9 mouse cellular contexts compared by ENCODE assay signal in genomic region chr10:78168792-78169191, GRCm38 (mm10). TPM values are rescaled to one million over a fixed set of nuclear protein-coding genes. Genes with fewer than 3 reads are reported as not detected.
A peak's percentile ranks its signal among the peaks of the same experiment; 100 is the strongest.
DNase-seq lines count a peak whose midpoint lies in the region; ATAC-seq and TF ChIP-seq lines count a peak whose summit lies in the region.
"Had no signal": no experiment of that assay in that cellular context is flagged by ENCODE, and none has a peak within 500 bp of the region (broad histone marks: within the 10 kb centered on the region; RNA-seq: fewer than 3 reads in every experiment).

No protein-coding gene starts in this region.

- peaks cover 4% of the 10 kb centered on the region; the same call in 1 of the 2 replicates for H3K79me2 ChIP-seq in liver, adult 2 months (ENCODE audit: control insufficient read depth, insufficient read depth, low read length)
- no peaks in the 10 kb centered on the region for H3K79me2 ChIP-seq in myocyte (ENCODE audit: control insufficient read depth, insufficient read depth)

- peaks cover 4% of the 10 kb centered on the region; the same call in 1 of the 2 replicates for H3K36me3 ChIP-seq in liver, adult 2 months (ENCODE audit: control insufficient read depth, insufficient read depth, low read length)
- H3K36me3 ChIP-seq in embryonic facial prominence, embryonic 14.5 days (ENCODE audit: control insufficient read depth, insufficient read depth, low read length), result peaks cover 69% of the 10 kb centered on the region
- H3K36me3 ChIP-seq in myocyte (ENCODE audit: control insufficient read depth, insufficient read depth), result peaks cover 15% of the 10 kb centered on the region

- H3ac ChIP-seq in myocyte (ENCODE audit: control insufficient read depth, insufficient read length), result peak overlapping the region; percentile 65

- H3K9ac ChIP-seq in liver, adult 2 months (ENCODE audit: low read depth, low read length), result peak overlapping the region; percentile 88
- H3K9ac ChIP-seq in embryonic facial prominence, embryonic 14.5 days (ENCODE audit: low read depth, low read length), result peak overlapping the region; percentile 78

- no peak for TF ChIP-seq POLR2A in liver, adult 2 months (IDR thresholded peaks at IDR 0.05; ENCODE audit: extremely low read depth, insufficient read depth, low read length)
- TF ChIP-seq POLR2A in myocyte (IDR thresholded peaks at IDR 0.05; ENCODE audit: insufficient read length, low read depth), result no peak

- peak overlapping the region; percentile 83 for H3K4me2 ChIP-seq in embryonic facial prominence, embryonic 14.5 days (ENCODE audit: low read depth, low read length)
- peak overlapping the region; percentile 85 for H3K4me2 ChIP-seq in myocyte (ENCODE audit: low read depth)

- TF ChIP-seq CTCF in liver, adult 2 months (IDR thresholded peaks at IDR 0.05; ENCODE audit: low read depth, low read length), result no peak

- ATAC-seq in embryonic facial prominence, embryonic 14.5 days (ENCODE audit: low read depth), result no peak
- ATAC-seq in megakaryocyte-erythroid progenitor cell, adult 5-6 weeks (replicated peaks; ENCODE audit: low FRiP score, low TSS enrichment, poor library complexity, severe bottlenecking), result no peak

- H3K27me3 ChIP-seq in liver, adult 2 months (ENCODE audit: control insufficient read depth, insufficient read depth, low read length), result no peaks in the 10 kb centered on the region
- H3K27me3 ChIP-seq in embryonic facial prominence, embryonic 14.5 days (replicated peaks; ENCODE audit: control insufficient read depth, insufficient read depth, low read length), result no peaks in the 10 kb centered on the region
- no peaks in the 10 kb centered on the region for H3K27me3 ChIP-seq in myocyte (ENCODE audit: control insufficient read depth, insufficient read depth, insufficient read length)

- peaks cover 17% of the 10 kb centered on the region for H3K4me1 ChIP-seq in liver, adult 2 months (ENCODE audit: control insufficient read depth, insufficient read depth, low read length)
- peaks cover 8% of the 10 kb centered on the region for H3K4me1 ChIP-seq in embryonic facial prominence, embryonic 14.5 days (ENCODE audit: control insufficient read depth, insufficient read depth, low read length)

- H3K4me3 ChIP-seq in liver, adult 2 months (ENCODE audit: insufficient read depth, low read depth, low read length), result peak overlapping the region; percentile 82
- peak overlapping the region; percentile 76 for H3K4me3 ChIP-seq in embryonic facial prominence, embryonic 14.5 days (ENCODE audit: low read depth, low read length)
- peak overlapping the region; percentile 32 for H3K4me3 ChIP-seq in myocyte

- peak overlapping the region; percentile 81 for H3K27ac ChIP-seq in liver, adult 2 months (replicated peaks; ENCODE audit: insufficient read depth, low read depth, low read length)
- no peak overlapping the region for H3K27ac ChIP-seq in embryonic facial prominence, embryonic 14.5 days (replicated peaks; ENCODE audit: low read depth, low read length)

- DNase-seq in liver, adult 2 months (ENCODE audit: extremely low read depth, low read depth, low spot score), result no peak
- no peak for DNase-seq in liver
- DNase-seq in embryonic facial prominence, embryonic 14.5 days (ENCODE audit: low spot score), result no peak
- DNase-seq in induced T-regulatory cell, adult 2 months (ENCODE audit: low read depth), result peak; percentile 22
- no peak for DNase-seq in layer of hippocampus, postnatal 36 days
- no peak for DNase-seq in lung, adult 18-20 months
- DNase-seq: adrenal gland, postnatal 14 days had no signal

- 40% methylated on average over 11 of the region's 11 CpGs for WGBS in liver, adult 2 months
- 86% methylated on average over 11 of the region's 11 CpGs for WGBS in embryonic facial prominence, embryonic 14.5 days

- no peaks in the 10 kb centered on the region for H3K9me3 ChIP-seq in embryonic facial prominence, embryonic 14.5 days (ENCODE audit: control insufficient read depth, low read length)

TF ChIP-seq in myocyte, 11 proteins besides CTCF, POLR2A, EP300 and RAD21:
- TF ChIP-seq CEBPB (IDR thresholded peaks at IDR 0.05; ENCODE audit: insufficient read depth, poor library complexity, severe bottlenecking) (no peak), POLR2AphosphoS2 (IDR thresholded peaks at IDR 0.05; ENCODE audit: insufficient read length, low read depth) (no peak), TCF12 (IDR thresholded peaks at IDR 0.05; ENCODE audit: insufficient read depth, poor library complexity, severe bottlenecking) (no peak), SRF (IDR thresholded peaks at IDR 0.05; ENCODE audit: control insufficient read depth, insufficient read length, low read depth) (no peak), MAX (IDR thresholded peaks at IDR 0.05; ENCODE audit: low read depth) (no peak), REST (IDR thresholded peaks at IDR 0.05; ENCODE audit: insufficient read depth, insufficient read length) (no peak), MYOG (IDR thresholded peaks at IDR 0.05; ENCODE audit: control insufficient read depth in 1 of 3, insufficient read depth in 1 of 3, insufficient read length in 2 of 3, low read depth in 2 of 3) (no peak), MYOD1 (IDR thresholded peaks at IDR 0.05; ENCODE audit: control insufficient read depth in 1 of 3, insufficient read length in 2 of 3, low read depth in 2 of 3) (no peak), E2F4 (IDR thresholded peaks at IDR 0.05; ENCODE audit: insufficient read depth) (no peak), USF1 (IDR thresholded peaks at IDR 0.05; ENCODE audit: low read depth) (no peak), TCF3 (IDR thresholded peaks at IDR 0.05; ENCODE audit: insufficient read length, low read depth) (no peak)

RNA-seq across cellular contexts. Expression of gene D10Jhu81e, which starts 0.8 kb away (rescaled TPM):
- 143 and 150 TPM in 2 replicates for total RNA-seq in liver, adult 2 months (2014; rRNA removed)
- 267 and 274 TPM in 2 replicates for polyA plus RNA-seq in liver, adult 2 months (2012; rRNA removed)
- polyA plus RNA-seq in embryonic facial prominence, embryonic 14.5 days (2014; fragmentation: Nextera tagmentation; extraction: Ambion mirVana), result 27.2 and 30.5 TPM in 2 replicates
- 73.6 TPM for polyA plus RNA-seq in myocyte (2012; fragmentation: generic; extraction: Trizol)
- total RNA-seq in layer of hippocampus, postnatal 36 days (2021), result 100 to 1,000 TPM; 120 to 129 TPM
- 42.1 and 48.7 TPM in 2 replicates for total RNA-seq in megakaryocyte-erythroid progenitor cell, adult 5-6 weeks (2014; fragmentation: Nextera tagmentation)
- total RNA-seq in megakaryocyte-erythroid progenitor cell, adult 5-6 weeks (2017), result 94.9 and 103 TPM in 2 replicates

RNA-seq across cellular contexts. Expression of gene Pwp2, which starts 16.2 kb away (rescaled TPM):
- 5.3 and 7.5 TPM in 2 replicates for total RNA-seq in liver, adult 2 months (2014; rRNA removed)
- polyA plus RNA-seq in liver, adult 2 months (2012; rRNA removed), result 7.8 and 9.3 TPM in 2 replicates
- polyA plus RNA-seq in embryonic facial prominence, embryonic 14.5 days (2014; fragmentation: Nextera tagmentation; extraction: Ambion mirVana), result 16.0 and 17.2 TPM in 2 replicates
- polyA plus RNA-seq in myocyte (2012; fragmentation: generic; extraction: Trizol), result 22.1 TPM
- total RNA-seq in layer of hippocampus, postnatal 36 days (2021), result 10 to 100 TPM; 20.8 to 21.3 TPM
- 25.5 and 31.4 TPM in 2 replicates for total RNA-seq in megakaryocyte-erythroid progenitor cell, adult 5-6 weeks (2014; fragmentation: Nextera tagmentation)
- total RNA-seq in megakaryocyte-erythroid progenitor cell, adult 5-6 weeks (2017), result 37.0 and 47.2 TPM in 2 replicates

Comparison
In these comparisons a context has a peak if more than half of its experiments do, and no peak if none do; other contexts are left out.
1. H3K4me3 ChIP-seq: peak in every context shown above with its lines; median percentile 82 in liver, adult 2 months; 76 in embryonic facial prominence, embryonic 14.5 days; 32 in myocyte.